Mouse (Mus musculus) kidney, postnatal 25 days (tissue): ENCODE measurements at regions not wholly inside any gene's neighbourhood (a gene's known extent, or its start where the extent isn't known, plus 50 kb on each side); places are given as distances from the start of the nearest gene placed in this dataset.

Experiments
- DNase-seq, 2 experiments: peaks; one replicate each; pipeline ENCODE4 v3.0.0; 2021; ENCODE audit warnings: mixed read lengths in 2 of 2

- DNase-seq = no peak
These were observed 63.5 kb upstream of the Ndst3 start for GRCm38 (mm10) chr3:123754011-123754610.

GRCm38 (mm10) chr3:123754927-123755326, 64.3 kb upstream of the Ndst3 start:
- DNase-seq = no peak

- DNase-seq = no peak
These were observed 75.4 kb upstream of the Ndst3 start for GRCm38 (mm10) chr3:123765911-123766556.

- DNase-seq = no peak
These were observed 75.9 kb upstream of the Ndst3 start for GRCm38 (mm10) chr3:123766557-123766913.

GRCm38 (mm10) chr3:123780507-123780906, 89.9 kb upstream of the Ndst3 start:
- DNase-seq = peak; percentile 28 to 35

- no peak for DNase-seq
These were observed 90.9 kb upstream of the Ndst3 start for GRCm38 (mm10) chr3:123781581-123781980.

GRCm38 (mm10) chr3:123784127-123784526, 93.5 kb upstream of the Ndst3 start:
- no peak for DNase-seq

GRCm38 (mm10) chr3:123794011-123794410, 103.4 kb upstream of the Ndst3 start:
- DNase-seq = no peak

GRCm38 (mm10) chr3:123805338-123805737, 114.7 kb upstream of the Ndst3 start:
- no peak for DNase-seq

- no peak for DNase-seq
These were observed 115.4 kb upstream of the Ndst3 start for GRCm38 (mm10) chr3:123806050-123806449.

- no peak for DNase-seq
These were observed 115.9 kb upstream of the Ndst3 start for GRCm38 (mm10) chr3:123806546-123806945.

- no peak for DNase-seq
These were observed 119.6 kb upstream of the Ndst3 start for GRCm38 (mm10) chr3:123810018-123810942.

GRCm38 (mm10) chr3:123810943-123811499, 120.4 kb upstream of the Ndst3 start:
- no peak for DNase-seq

GRCm38 (mm10) chr3:123828790-123829189, 138.1 kb upstream of the Ndst3 start:
- DNase-seq = no peak

- no peak for DNase-seq
These were observed 147.9 kb upstream of the Ndst3 start for GRCm38 (mm10) chr3:123838385-123839170.

- no peak for DNase-seq
These were observed 155.9 kb upstream of the Ndst3 start for GRCm38 (mm10) chr3:123846554-123846953.

GRCm38 (mm10) chr3:123848663-123849062, 158.0 kb upstream of the Ndst3 start:
- no peak for DNase-seq

- DNase-seq = no peak
These were observed 162.2 kb upstream of the Ndst3 start for GRCm38 (mm10) chr3:123852889-123853288.

GRCm38 (mm10) chr3:123873709-123874108, 183.1 kb upstream of the Ndst3 start:
- DNase-seq = no peak

- DNase-seq = no peak
These were observed 203.0 kb upstream of the Ndst3 start for GRCm38 (mm10) chr3:123893691-123894090.

- DNase-seq = no peak
These were observed 215.5 kb upstream of the Ndst3 start for GRCm38 (mm10) chr3:123905928-123906721.

- DNase-seq = no peak
These were observed 227.5 kb upstream of the Ndst3 start for GRCm38 (mm10) chr3:123918140-123918539.
